Mouse (Mus musculus): ENCODE measurements at regions not wholly inside any gene's neighbourhood (a gene's known extent, or its start where the extent isn't known, plus 50 kb on each side); places are given as distances from the start of the nearest gene placed in this dataset.

- TF ChIP-seq POLR2A (IDR thresholded peaks at IDR 0.05; ENCODE audit: insufficient read depth, low read length): no peak
- TF ChIP-seq CTCF (IDR thresholded peaks at IDR 0.05; ENCODE audit: low read depth, low read length): no peak
Observed at GRCm38 (mm10) chrX:99285611-99286010, 149.7 kb downstream of the Efnb1 start.
